Mouse (Mus musculus) cortical plate, adult 2 months (tissue): ENCODE measurements around the gene Chrna9.

Experiments used
- CTCF ChIP-seq: fragments of 200-500 bp; IDR thresholded peaks from 2 replicates; pipeline ENCODE4 v1.5.1; 2011; ENCODE audit warnings: mild to moderate bottlenecking, control low read depth, low read length; ENCODE audit not compliant: insufficient read depth; ENCODE audit errors: extremely low read depth
- POLR2A ChIP-seq: fragments of 200-500 bp; IDR thresholded peaks from 2 replicates; pipeline ENCODE4 v1.6.1; 2011; ENCODE audit warnings: mild to moderate bottlenecking, low read length, control low read depth; ENCODE audit not compliant: insufficient read depth; ENCODE audit errors: extremely low read depth

DNA sequence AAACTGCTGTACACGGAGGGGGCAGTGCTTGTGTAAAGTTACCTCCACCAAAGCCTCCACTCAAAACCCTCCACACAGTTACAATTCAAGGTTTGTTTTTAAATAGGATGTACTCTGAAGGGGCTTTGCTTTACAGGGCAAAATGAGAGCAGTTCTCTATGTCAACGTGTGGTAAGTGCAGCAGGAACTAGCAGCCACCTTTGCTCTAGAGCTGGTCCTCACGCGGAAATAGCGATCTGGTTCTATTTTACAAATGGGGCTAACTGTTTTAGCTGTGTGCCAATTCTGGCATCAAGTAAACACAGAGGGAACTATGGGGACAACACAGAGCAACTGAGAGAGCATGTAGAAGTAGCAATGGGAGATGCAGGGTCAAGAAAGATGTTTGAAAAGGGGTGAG is 46.6 kb upstream of the Chrna9 start:
- TF ChIP-seq CTCF = no peak
- TF ChIP-seq POLR2A = no peak
